Mouse (Mus musculus): ENCODE data around the gene Myoz1. TPM values are rescaled to one million over a fixed set of nuclear protein-coding genes. Genes with fewer than 3 reads are reported as not detected.

The Myoz1 gene
- polyA plus RNA-seq, 1 experiment from 2014 or later: 0.19 TPM

GRCm38 (mm10) chr14:20600203-20600602, 56.1 kb downstream of the Myoz1 start:
- H3K4me3 ChIP-seq (ENCODE audit: low read depth, low read length): no peak overlapping the region
- no peak for ATAC-seq
- H3K9ac ChIP-seq (ENCODE audit: low read depth, low read length): no peak overlapping the region
- H3K27ac ChIP-seq (ENCODE audit: low read length): no peak overlapping the region
- H3K9me3 ChIP-seq (replicated peaks; ENCODE audit: control insufficient read depth, low read length, poor library complexity, severe bottlenecking): no peaks in the 10 kb centered on the region
- H3K4me1 ChIP-seq (ENCODE audit: control insufficient read depth, insufficient read depth, low read length): no peaks in the 10 kb centered on the region
- no peaks in the 10 kb centered on the region for H3K27me3 ChIP-seq (ENCODE audit: control insufficient read depth, insufficient read depth, low read depth, low read length)
- WGBS: 79% methylated on average over 2 of the region's 2 CpGs
- no peak overlapping the region for H3K4me2 ChIP-seq (ENCODE audit: low read length)
- no peaks in the 10 kb centered on the region for H3K36me3 ChIP-seq (ENCODE audit: control insufficient read depth, insufficient read depth, low read length)

GRCm38 (mm10) chr14:20599542-20599941, 56.8 kb downstream of the Myoz1 start:
- H3K4me1 ChIP-seq (ENCODE audit: control insufficient read depth, insufficient read depth, low read length): no peaks in the 10 kb centered on the region
- 87% methylated on average over 2 of the region's 2 CpGs for WGBS
- no peaks in the 10 kb centered on the region for H3K36me3 ChIP-seq (ENCODE audit: control insufficient read depth, insufficient read depth, low read length)
- H3K9ac ChIP-seq (ENCODE audit: low read depth, low read length): no peak overlapping the region
- no peak overlapping the region for H3K27ac ChIP-seq (ENCODE audit: low read length)
- H3K4me3 ChIP-seq (ENCODE audit: low read depth, low read length): no peak overlapping the region
- H3K27me3 ChIP-seq (ENCODE audit: control insufficient read depth, insufficient read depth, low read depth, low read length): no peaks in the 10 kb centered on the region
- no peak overlapping the region for H3K4me2 ChIP-seq (ENCODE audit: low read length)
- ATAC-seq: no peak
- no peaks in the 10 kb centered on the region for H3K9me3 ChIP-seq (replicated peaks; ENCODE audit: control insufficient read depth, low read length, poor library complexity, severe bottlenecking)

Small RNA genes lying within 50 kb of the gene (microRNA-seq; reads per million reads assigned to microRNA genes)
- 1.0 reads per million for gene Mir6946

Other genes with a start within 250 kb of the Myoz1 start
- 1.3 and 2.4 TPM in 2 replicates for gene Cfap70, start 204.3 kb downstream of the Myoz1 start, polyA plus RNA-seq (2015; fragmentation: Nextera tagmentation; extraction: Ambion mirVana)
- 13.1 and 16.1 TPM in 2 replicates for gene Anxa7, start 176.4 kb downstream of the Myoz1 start, polyA plus RNA-seq (2015; fragmentation: Nextera tagmentation; extraction: Ambion mirVana)
- 0.26 and 0.45 TPM in 2 replicates for gene Mss51, start 159.6 kb downstream of the Myoz1 start, polyA plus RNA-seq (2015; fragmentation: Nextera tagmentation; extraction: Ambion mirVana)
- gene Ppp3cb, start 110.0 kb downstream of the Myoz1 start, polyA plus RNA-seq (2015; fragmentation: Nextera tagmentation; extraction: Ambion mirVana): 105 and 107 TPM in 2 replicates
- gene Usp54, start 15.5 kb downstream of the Myoz1 start, polyA plus RNA-seq (2015; fragmentation: Nextera tagmentation; extraction: Ambion mirVana): 13.8 and 14.2 TPM in 2 replicates
- gene Synpo2l, start 11.8 kb upstream of the Myoz1 start, polyA plus RNA-seq (2015; fragmentation: Nextera tagmentation; extraction: Ambion mirVana): 0.16 and 0.24 TPM in 2 replicates
- gene Sec24c, start 17.8 kb upstream of the Myoz1 start, polyA plus RNA-seq (2015; fragmentation: Nextera tagmentation; extraction: Ambion mirVana): 89.9 and 92.9 TPM in 2 replicates
- gene Fut11, start 38.4 kb upstream of the Myoz1 start, polyA plus RNA-seq (2015; fragmentation: Nextera tagmentation; extraction: Ambion mirVana): 25.5 and 27.2 TPM in 2 replicates
- gene Chchd1, start 46.5 kb upstream of the Myoz1 start, polyA plus RNA-seq (2015; fragmentation: Nextera tagmentation; extraction: Ambion mirVana): 166 and 171 TPM in 2 replicates
- gene Zswim8, start 51.0 kb upstream of the Myoz1 start, polyA plus RNA-seq (2015; fragmentation: Nextera tagmentation; extraction: Ambion mirVana): 44.9 and 50.3 TPM in 2 replicates
- gene Ndst2, start 78.0 kb upstream of the Myoz1 start, polyA plus RNA-seq (2015; fragmentation: Nextera tagmentation; extraction: Ambion mirVana): 17.5 and 19.3 TPM in 2 replicates
- gene Camk2g, start 137.5 kb upstream of the Myoz1 start, polyA plus RNA-seq (2015; fragmentation: Nextera tagmentation; extraction: Ambion mirVana): 149 and 180 TPM in 2 replicates
- gene Plau, start 180.1 kb upstream of the Myoz1 start, polyA plus RNA-seq (2015; fragmentation: Nextera tagmentation; extraction: Ambion mirVana): 0.19 and 0.72 TPM in 2 replicates